Mouse (Mus musculus): ENCODE results near the gene Zfp987.
"Not testable (repeated sequence)": the region's sequence is repeated elsewhere in the genome, so short reads cannot be mapped to it uniquely, and the experiment has no call there.

- TF ChIP-seq GATA1 (IDR thresholded peaks at IDR 0.05; ENCODE audit: borderline replicate concordance, low read length); FLI1 (IDR thresholded peaks at IDR 0.05; ENCODE audit: low read length): not testable (repeated sequence)
Measured at GRCm38 (mm10) chr4:146059974-146060693, 37.0 kb upstream of the Zfp987 start.

All from megakaryocyte, embryonic 14.5 days (primary cell).